Mouse (Mus musculus) hindbrain, embryonic 11.5 days (tissue): ENCODE measurements at regions not wholly inside any gene's neighbourhood (a gene's known extent, or its start where the extent isn't known, plus 50 kb on each side); places are given as distances from the start of the nearest gene placed in this dataset.
"Not testable (repeated sequence)": the region's sequence is repeated elsewhere in the genome, so short reads cannot be mapped to it uniquely, and the experiment has no call there.

Source experiments
- ATAC-seq: fragments of 200-750 bp; cut with Nextera tagmentation; 2 replicates; pipeline ENCODE4 v1.8.0; 2017; ENCODE audit warnings: mild to moderate bottlenecking, moderate TSS enrichment, moderate library complexity; ENCODE audit not compliant: low FRiP score
- DNase-seq: peaks from one replicate; pipeline ENCODE4 v3.0.0-alpha.2; 2015; ENCODE audit warnings: low spot score
- H3K27ac ChIP-seq: fragments of 300-500 bp; sonication (generic); 2 replicates; pipeline ENCODE4 v1.5.1; 2014; ENCODE audit warnings: mild to moderate bottlenecking, low read depth, low read length
- H3K27me3 ChIP-seq: fragments of 300-500 bp; sonication (generic); 2 replicates; pipeline ENCODE4 v1.6.1; 2014; ENCODE audit warnings: mild to moderate bottlenecking, low read length, moderate library complexity, mixed read lengths; ENCODE audit not compliant: control insufficient read depth, insufficient read depth
- H3K36me3 ChIP-seq: fragments of 300-500 bp; sonication (generic); 2 replicates; pipeline ENCODE4 v1.6.1; 2014; ENCODE audit warnings: mild to moderate bottlenecking, low read length, moderate library complexity, mixed read lengths; ENCODE audit not compliant: control insufficient read depth, insufficient read depth
- H3K4me1 ChIP-seq: fragments of 300-500 bp; sonication (generic); replicated peaks from 2 replicates; pipeline ENCODE4 v1.6.1; 2014; ENCODE audit warnings: low read length, mixed read lengths; ENCODE audit not compliant: control insufficient read depth, insufficient read depth
- H3K4me2 ChIP-seq: fragments of 300-500 bp; sonication (generic); replicated peaks from 2 replicates; pipeline ENCODE4 v1.6.1; 2014; ENCODE audit warnings: mild to moderate bottlenecking, low read depth, low read length
- H3K4me3 ChIP-seq: fragments of 300-500 bp; sonication (generic); 2 replicates; pipeline ENCODE4 v1.5.1; 2014; ENCODE audit warnings: low read depth, low read length
- H3K9ac ChIP-seq: fragments of 300-500 bp; sonication (generic); 2 replicates; pipeline ENCODE4 v1.6.1; 2014; ENCODE audit warnings: low read depth, low read length
- H3K9me3 ChIP-seq: fragments of 300-500 bp; sonication (generic); 2 replicates; pipeline ENCODE4 v1.6.1; 2016; ENCODE audit warnings: low read length; ENCODE audit not compliant: control insufficient read depth
- WGBS: fragments of 180-500 bp; shearing (Covaris S2); extraction: QIAGEN DNeasy Blood & Tissue Kit; methylation state at CpG from one replicate; pipeline ENCODE4 v1.1.7; 2014; 5-methylcytosine and 5-hydroxymethylcytosine counted together

DNA sequence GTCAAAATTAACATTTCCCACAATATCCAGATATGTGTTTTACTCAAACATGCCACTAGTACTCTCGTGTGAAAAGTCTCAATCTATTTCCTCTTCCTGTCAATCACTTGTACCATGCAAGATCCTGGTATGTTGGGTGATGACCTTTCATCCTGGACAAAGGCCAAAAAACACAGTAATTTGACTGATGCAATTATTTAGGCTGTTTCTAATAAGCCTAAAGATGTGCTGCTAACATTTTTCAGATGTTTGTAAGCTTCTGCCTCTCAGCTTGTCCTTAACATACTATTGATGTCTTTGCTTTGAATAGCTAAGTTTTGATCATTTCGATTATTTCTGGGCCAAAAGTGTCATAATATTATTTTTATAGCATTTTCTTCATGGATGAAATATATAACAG is 418.4 kb upstream of the Arrdc4 start:
- ATAC-seq (no peak), DNase-seq (peak; percentile 32)
- Histone ChIP-seq H3K4me1 (no peaks in the 10 kb centered on the region), H3K27me3 (no peaks in the 10 kb centered on the region), H3K27ac (no peak overlapping the region), H3K36me3 (no peaks in the 10 kb centered on the region), H3K9ac (no peak overlapping the region), H3K4me2 (no peak overlapping the region), H3K4me3 (no peak overlapping the region), H3K9me3 (no peaks in the 10 kb centered on the region)
- WGBS: 50% methylated on average over 2 of the region's 2 CpGs

DNA sequence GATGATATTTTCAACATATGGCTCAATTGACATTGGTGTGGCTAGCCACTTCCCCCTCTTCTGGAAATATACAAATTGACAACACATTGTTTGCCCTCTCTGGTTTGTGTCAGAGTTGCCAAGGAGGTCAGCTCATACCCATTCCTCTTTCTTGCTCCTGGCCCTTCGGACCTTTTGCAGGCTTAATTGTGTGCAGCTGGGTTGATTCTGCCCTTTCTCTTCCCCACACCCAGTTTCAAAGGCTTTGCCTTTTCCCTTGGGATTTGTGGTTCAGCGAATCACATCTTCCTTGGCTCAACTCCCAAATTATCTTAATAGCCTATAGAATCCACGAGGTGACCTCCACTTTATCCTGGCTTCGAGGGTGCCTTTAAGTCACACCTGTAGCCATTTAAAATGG is 412.9 kb upstream of the Arrdc4 start:
- Histone ChIP-seq H3K4me2 (no peak overlapping the region), H3K36me3 (no peaks in the 10 kb centered on the region), H3K27me3 (no peaks in the 10 kb centered on the region), H3K9me3 (no peaks in the 10 kb centered on the region), H3K27ac (no peak overlapping the region), H3K4me1 (no peaks in the 10 kb centered on the region), H3K9ac (no peak overlapping the region), H3K4me3 (no peak overlapping the region)
- DNase-seq: no peak
- WGBS: 70% methylated on average over 4 of the region's 4 CpGs
- no peak for ATAC-seq

DNA sequence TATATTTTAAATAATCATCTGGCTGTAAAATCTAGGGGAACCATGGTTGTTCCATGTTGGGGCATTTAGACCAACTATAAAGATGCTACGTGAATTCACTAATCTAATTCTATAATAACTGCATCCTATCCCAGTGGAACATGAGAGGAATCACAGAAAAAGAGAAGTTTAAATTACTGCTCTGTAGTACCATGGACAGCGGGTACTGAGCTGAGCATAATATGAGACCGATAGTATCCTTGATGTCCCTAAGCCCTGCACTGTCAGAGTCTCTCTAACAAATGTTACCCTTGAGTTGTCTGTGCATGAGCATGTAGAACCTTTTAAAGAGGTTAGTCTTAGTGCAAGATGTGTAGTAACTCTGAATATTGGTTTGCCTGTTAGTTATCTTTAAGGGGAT is 393.3 kb upstream of the Arrdc4 start:
- Histone ChIP-seq H3K27me3 (no peaks in the 10 kb centered on the region), H3K9me3 (no peaks in the 10 kb centered on the region), H3K4me2 (no peak overlapping the region), H3K36me3 (no peaks in the 10 kb centered on the region), H3K27ac (no peak overlapping the region), H3K4me3 (no peak overlapping the region), H3K4me1 (no peaks in the 10 kb centered on the region), H3K9ac (no peak overlapping the region)
- ATAC-seq: no peak
- no peak for DNase-seq
- WGBS: 78% methylated on average over 3 of the region's 3 CpGs

DNA sequence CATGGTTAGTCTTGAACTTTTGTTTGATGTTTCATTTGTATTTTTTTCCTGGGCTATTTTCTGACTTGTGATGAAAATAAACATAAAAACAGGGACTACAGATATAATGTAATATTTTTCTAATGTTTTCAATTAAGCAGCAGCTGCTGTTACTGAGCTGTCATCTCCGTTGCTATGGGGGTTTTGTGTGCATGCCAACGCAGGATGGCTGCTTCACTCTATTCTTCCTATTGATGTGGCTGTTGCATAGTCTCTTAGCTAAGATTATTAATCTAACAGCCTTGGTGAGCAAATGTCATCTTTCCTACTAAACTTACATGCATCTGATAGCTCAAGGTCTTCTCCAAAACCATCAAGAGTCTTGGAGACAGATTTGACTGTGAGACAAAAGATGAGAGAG is 384.4 kb upstream of the Arrdc4 start:
- Histone ChIP-seq H3K9me3 (no peaks in the 10 kb centered on the region), H3K4me1 (no peaks in the 10 kb centered on the region), H3K27me3 (no peaks in the 10 kb centered on the region), H3K9ac (no peak overlapping the region), H3K4me2 (no peak overlapping the region), H3K4me3 (no peak overlapping the region), H3K27ac (no peak overlapping the region), H3K36me3 (no peaks in the 10 kb centered on the region)
- DNase-seq (no peak), ATAC-seq (no peak)
- WGBS: 79% methylated on average over 2 of the region's 2 CpGs

DNA sequence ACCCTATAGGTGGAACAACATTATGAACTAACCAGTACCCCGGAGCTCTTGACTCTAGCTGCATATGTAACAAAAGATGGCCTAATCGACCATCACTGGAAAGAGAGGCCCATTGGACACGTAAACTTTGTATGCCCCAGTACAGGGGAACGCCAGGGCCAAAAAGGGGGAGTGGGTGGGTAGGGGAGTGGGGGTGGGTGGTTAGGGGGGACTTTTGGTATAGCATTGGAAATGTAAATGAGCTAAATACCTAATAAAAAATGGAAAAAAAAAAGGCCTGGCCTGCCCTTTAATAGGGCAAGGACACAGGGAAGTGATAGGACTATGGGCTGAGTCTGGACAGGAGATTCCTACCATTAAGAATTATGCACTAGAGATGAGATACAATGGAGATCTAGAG is 352.7 kb upstream of the Arrdc4 start:
- not testable (repeated sequence) for H3K4me1 ChIP-seq, H3K9me3 ChIP-seq, H3K9ac ChIP-seq, H3K27me3 ChIP-seq, H3K4me3 ChIP-seq, H3K4me2 ChIP-seq, H3K36me3 ChIP-seq, H3K27ac ChIP-seq, DNase-seq, ATAC-seq
- no CpG with 5 or more reads among the region's 4 CpGs for WGBS

DNA sequence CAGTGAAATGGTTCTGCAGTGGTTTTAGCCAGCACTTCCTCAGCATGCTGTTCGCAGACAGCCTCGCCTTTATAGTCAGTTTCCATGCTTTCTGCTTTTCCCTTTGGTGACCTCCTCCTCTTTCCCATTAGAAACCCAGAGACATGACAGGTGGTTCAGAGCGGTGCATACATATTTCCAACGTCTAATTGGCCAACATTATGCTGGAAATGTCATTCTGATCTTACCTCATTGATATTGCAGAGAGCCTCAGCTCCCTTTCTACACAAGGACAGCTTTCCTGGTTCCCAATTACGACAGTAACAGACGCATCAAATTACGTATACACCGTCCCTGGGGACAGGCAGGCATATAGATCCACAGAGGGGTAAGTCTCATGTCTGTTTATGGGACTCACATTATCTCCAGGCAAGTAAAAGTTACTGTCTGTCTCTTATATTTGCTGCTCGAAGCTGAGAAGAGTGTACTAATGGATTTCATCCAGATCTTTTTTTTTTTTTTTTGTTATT is 348.6 kb upstream of the Arrdc4 start:
- H3K4me3 ChIP-seq: no peak overlapping the region
- no peak overlapping the region for H3K9ac ChIP-seq
- WGBS: 62% methylated on average over 9 of the region's 9 CpGs
- DNase-seq: peak; percentile 36
- H3K9me3 ChIP-seq: no peaks in the 10 kb centered on the region
- H3K27ac ChIP-seq: no peak overlapping the region
- no peak for ATAC-seq
- no peaks in the 10 kb centered on the region for H3K4me1 ChIP-seq
- H3K4me2 ChIP-seq: no peak overlapping the region
- H3K36me3 ChIP-seq: no peaks in the 10 kb centered on the region
- no peaks in the 10 kb centered on the region for H3K27me3 ChIP-seq

DNA sequence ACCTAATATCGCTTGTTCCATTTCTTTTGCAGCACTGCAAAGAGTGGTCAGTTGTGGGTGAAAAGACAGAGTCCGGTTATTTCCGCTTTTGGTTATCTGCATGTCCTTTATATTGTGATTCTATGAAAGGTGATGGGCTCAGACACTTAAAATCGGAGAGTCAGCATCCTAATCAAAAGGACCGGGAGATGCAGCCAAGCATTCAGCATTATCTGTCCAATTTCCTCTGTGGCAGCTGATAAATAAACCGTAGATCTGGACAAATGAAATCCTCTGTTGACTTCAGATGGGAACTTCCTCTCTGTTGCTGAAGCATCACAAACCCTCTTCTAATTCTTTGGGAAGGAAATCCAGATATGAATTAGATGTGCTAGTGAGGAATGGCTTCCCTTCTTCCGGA is 325.7 kb upstream of the Arrdc4 start:
- Histone ChIP-seq H3K9me3 (no peaks in the 10 kb centered on the region), H3K4me2 (no peak overlapping the region), H3K27ac (no peak overlapping the region), H3K36me3 (no peaks in the 10 kb centered on the region), H3K9ac (no peak overlapping the region), H3K4me1 (no peaks in the 10 kb centered on the region), H3K4me3 (no peak overlapping the region), H3K27me3 (no peaks in the 10 kb centered on the region)
- DNase-seq (no peak), ATAC-seq (no peak)
- 94% methylated on average over 7 of the region's 7 CpGs for WGBS

DNA sequence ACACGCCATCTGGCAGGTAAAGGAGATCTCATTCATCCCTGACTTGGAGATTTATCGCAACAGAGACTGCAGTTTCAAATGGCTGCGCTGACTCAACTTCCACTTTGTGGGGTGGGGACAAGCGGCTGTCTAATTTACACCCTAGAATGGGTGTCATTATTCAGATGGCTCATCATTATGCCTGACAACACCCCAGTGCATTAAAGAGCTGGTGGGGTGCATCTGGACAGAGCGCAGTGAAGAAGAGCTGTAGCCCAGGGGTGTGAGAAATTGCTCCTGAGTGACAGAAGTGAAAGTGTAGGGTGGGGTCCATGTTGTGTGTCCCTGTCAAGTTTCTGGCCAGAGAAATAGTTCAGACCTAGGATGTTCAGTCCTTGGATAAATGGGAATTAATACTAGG is 314.0 kb upstream of the Arrdc4 start:
- Histone ChIP-seq H3K4me3 (no peak overlapping the region), H3K27ac (no peak overlapping the region), H3K9ac (no peak overlapping the region), H3K36me3 (no peaks in the 10 kb centered on the region), H3K4me1 (no peaks in the 10 kb centered on the region), H3K27me3 (no peaks in the 10 kb centered on the region), H3K9me3 (no peaks in the 10 kb centered on the region), H3K4me2 (no peak overlapping the region)
- ATAC-seq (peak; percentile 40), DNase-seq (no peak)
- 79% methylated on average over 5 of the region's 5 CpGs for WGBS

DNA sequence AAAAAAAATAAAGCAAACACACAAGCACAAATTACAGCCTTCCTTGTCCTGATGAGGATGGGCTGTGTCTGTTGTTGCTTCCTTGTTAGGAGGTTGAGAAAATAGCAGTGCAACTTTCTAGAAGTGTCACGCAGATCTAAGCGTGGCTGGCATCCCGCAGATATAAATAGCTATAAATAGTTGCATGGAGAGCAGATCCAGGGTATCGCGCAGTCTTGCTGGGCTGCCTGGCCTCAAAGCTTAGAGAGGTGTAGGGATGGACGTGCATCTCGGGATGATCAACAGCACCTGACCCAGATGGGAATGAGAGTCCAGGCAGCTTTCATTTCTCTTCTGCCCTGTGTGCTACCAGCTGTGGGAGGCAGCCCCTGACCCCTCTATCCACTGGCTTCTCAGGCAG is 313.5 kb upstream of the Arrdc4 start:
- H3K9me3 ChIP-seq: no peaks in the 10 kb centered on the region
- no peak overlapping the region for H3K27ac ChIP-seq
- H3K36me3 ChIP-seq: no peaks in the 10 kb centered on the region
- H3K4me2 ChIP-seq: no peak overlapping the region
- H3K4me1 ChIP-seq: no peaks in the 10 kb centered on the region
- H3K27me3 ChIP-seq: no peaks in the 10 kb centered on the region
- no peak overlapping the region for H3K4me3 ChIP-seq
- ATAC-seq (0 out of 2 replicates have a peak, but pooled peaks have one; percentile 45), DNase-seq (no peak)
- no peak overlapping the region for H3K9ac ChIP-seq
- WGBS: 91% methylated on average over 7 of the region's 7 CpGs
